In the genomic region with DNA sequence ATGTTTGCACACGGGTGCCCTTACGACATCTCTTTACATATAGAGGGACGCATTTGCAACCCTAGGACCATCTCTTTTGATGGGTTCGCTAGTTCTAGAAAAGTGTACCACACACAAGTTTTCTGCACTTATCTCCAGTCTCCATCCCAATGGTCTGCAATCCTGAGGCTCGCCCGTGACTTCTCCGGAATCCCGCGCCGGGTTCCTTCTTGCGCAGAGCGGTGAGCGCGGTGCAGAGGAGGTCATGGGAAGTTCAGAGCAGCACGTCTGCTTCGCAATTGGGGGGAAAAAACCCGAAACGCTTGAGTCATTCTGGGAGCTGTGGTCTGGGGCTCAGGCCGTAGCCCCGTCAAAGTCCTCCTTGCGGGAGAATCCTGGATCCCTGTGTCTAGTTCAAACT, we compare ENCODE assay signal across 8 mouse cellular contexts.
A peak's percentile ranks its signal among the peaks of the same experiment; 100 is the strongest.
DNase-seq lines count a peak whose midpoint lies in the region; ATAC-seq and TF ChIP-seq lines count a peak whose summit lies in the region.

No protein-coding gene starts in this region.

- H3K9ac ChIP-seq in heart, embryonic 14.5 days (ENCODE audit: low read length) = no peak overlapping the region
- no peak overlapping the region for H3K9ac ChIP-seq in heart, adult 2 months (ENCODE audit: low read depth, low read length)
- H3K9ac ChIP-seq in hindbrain, embryonic 16.5 days (ENCODE audit: low read depth, low read length) = no peak overlapping the region

- peak overlapping the region; percentile 55 for H3K4me2 ChIP-seq in heart, embryonic 14.5 days (ENCODE audit: low read length)
- H3K4me2 ChIP-seq in hindbrain, embryonic 16.5 days (ENCODE audit: low read length) = peak overlapping the region; percentile 42

- H3K27ac ChIP-seq in heart, embryonic 14.5 days (replicated peaks in 1 of 2; ENCODE audit: control insufficient read depth in 1 of 2, insufficient read depth in 1 of 2, low read depth in 2 of 2, low read length in 2 of 2) = no peak overlapping the region
- no peak overlapping the region for H3K27ac ChIP-seq in heart, adult 2 months
- H3K27ac ChIP-seq in brown adipose tissue, adult 24 weeks (replicated peaks; ENCODE audit: low read depth, low read length) = no peak overlapping the region
- H3K27ac ChIP-seq in hindbrain, embryonic 16.5 days (ENCODE audit: low read depth, low read length) = no peak overlapping the region

- no peak for TF ChIP-seq CTCF in heart, adult 2 months (IDR thresholded peaks at IDR 0.05)

- no peaks in the 10 kb centered on the region for H3K79me2 ChIP-seq in heart, adult 2 months (replicated peaks; ENCODE audit: control insufficient read depth, insufficient read depth, low read length)

- intact Hi-C loops in heart, adult 2 months (cut with DNase I) = loop anchor here (10.0 kb wide), 2 partner anchors 486 to 646 kb away; no protein-coding TSS in a partner anchor

- H3K4me3 ChIP-seq in heart, embryonic 14.5 days (ENCODE audit: control insufficient read depth in 1 of 2, insufficient read depth in 1 of 2, low read depth in 1 of 2, low read length in 2 of 2) = peak overlapping the region; percentile 17 to 24; a peak in 3 of 4 replicates
- no peak overlapping the region for H3K4me3 ChIP-seq in heart, adult 2 months
- H3K4me3 ChIP-seq in brown adipose tissue, adult 24 weeks (ENCODE audit: insufficient read depth, low read depth, low read length) = peak overlapping the region; percentile 38
- H3K4me3 ChIP-seq in hindbrain, embryonic 16.5 days (ENCODE audit: low read length) = peak overlapping the region; percentile 22

- no peaks in the 10 kb centered on the region for H3K36me3 ChIP-seq in heart, embryonic 14.5 days (ENCODE audit: control insufficient read depth, insufficient read depth, low read length)
- no peaks in the 10 kb centered on the region for H3K36me3 ChIP-seq in heart, adult 2 months (ENCODE audit: control insufficient read depth, insufficient read depth, low read length)
- no peaks in the 10 kb centered on the region for H3K36me3 ChIP-seq in hindbrain, embryonic 16.5 days (ENCODE audit: control insufficient read depth, insufficient read depth, low read length)

- DNase-seq in heart, adult 2 months = no peak
- DNase-seq in mesoderm, embryonic 11.5 days (ENCODE audit: low read depth, low spot score) = peak; percentile 45
- DNase-seq in thymus, postnatal 36 days = peak; percentile 16 to 19
- DNase-seq in cerebellum, postnatal 36 days = no peak
- DNase-seq in frontal cortex, postnatal 14 days (ENCODE audit: low spot score in 2 of 2) = no peak

- peaks cover 13 to 30% of the 10 kb centered on the region in 2 experiments; a peak in 3 of 4 replicates for H3K4me1 ChIP-seq in heart, embryonic 14.5 days (ENCODE audit: control insufficient read depth in 2 of 2, insufficient read depth in 2 of 2, low read length in 2 of 2)
- 0 out of 2 replicates have a peak, but pooled peaks cover 2% of the 10 kb centered on the region for H3K4me1 ChIP-seq in heart, adult 2 months (ENCODE audit: control insufficient read depth, insufficient read depth, low read length)
- peaks cover 2% of the 10 kb centered on the region; the same call in 1 of the 2 replicates for H3K4me1 ChIP-seq in brown adipose tissue, adult 24 weeks (ENCODE audit: control insufficient read depth, insufficient read depth, insufficient read length, low read length)
- H3K4me1 ChIP-seq in hindbrain, embryonic 16.5 days (ENCODE audit: control insufficient read depth, insufficient read depth, low read depth, low read length) = peaks cover 11% of the 10 kb centered on the region

- no peak for TF ChIP-seq POLR2A in heart, adult 2 months (IDR thresholded peaks at IDR 0.05; ENCODE audit: insufficient read depth, low read depth, low read length)

- WGBS in heart, embryonic 14.5 days = 3% methylated on average over 21 of the region's 21 CpGs
- WGBS in heart, adult 2 months = 29% methylated on average over 21 of the region's 21 CpGs
- 2% methylated on average over 21 of the region's 21 CpGs for WGBS in hindbrain, embryonic 16.5 days

- no peak for TF ChIP-seq EP300 in heart, adult 2 months (IDR thresholded peaks at IDR 0.05; ENCODE audit: insufficient read depth, low read depth, low read length)

- 0 out of 2 replicates have a peak, but pooled peaks have one; percentile 35 for ATAC-seq in heart, embryonic 14.5 days (ENCODE audit: insufficient number of reproducible peaks, insufficient read depth, low FRiP score, low read depth)
- no peak for ATAC-seq in hindbrain, embryonic 16.5 days

- no peaks in the 10 kb centered on the region for H3K9me3 ChIP-seq in heart, embryonic 14.5 days (ENCODE audit: control insufficient read depth, low read length)
- no peaks in the 10 kb centered on the region for H3K9me3 ChIP-seq in hindbrain, embryonic 16.5 days (ENCODE audit: control insufficient read depth, low read length)

- H3K27me3 ChIP-seq in heart, embryonic 14.5 days (ENCODE audit: control insufficient read depth, insufficient read depth, low read length) = peaks cover 34% of the 10 kb centered on the region
- peaks cover 7% of the 10 kb centered on the region for H3K27me3 ChIP-seq in heart, adult 2 months (ENCODE audit: control insufficient read depth, insufficient read depth, low read length)
- H3K27me3 ChIP-seq in hindbrain, embryonic 16.5 days (replicated peaks; ENCODE audit: control insufficient read depth, insufficient read depth, low read length) = peaks cover 24% of the 10 kb centered on the region

Comparison
In these comparisons a context has a peak if more than half of its experiments do, and no peak if none do; other contexts are left out.
1. DNase-seq: peak in mesoderm, embryonic 11.5 days (single experiment) and thymus, postnatal 36 days (2 of 2); none in heart, adult 2 months (0 of 2), cerebellum, postnatal 36 days (0 of 2) and frontal cortex, postnatal 14 days (0 of 2).